Mouse (Mus musculus) hindbrain, embryonic 16.5 days (tissue): ENCODE data around the gene Coro2b. TPM values are rescaled to one million over a fixed set of nuclear protein-coding genes. Genes with fewer than 3 reads are reported as not detected.

Experiments
- ATAC-seq: fragments of 200-750 bp; cut with Nextera tagmentation; 2 replicates; pipeline ENCODE4 v1.8.0; 2017; ENCODE audit warnings: moderate TSS enrichment, moderate library complexity
- H3K27ac ChIP-seq: fragments of 300-500 bp; sonication (generic); 2 replicates; pipeline ENCODE4 v1.5.1; 2014; ENCODE audit warnings: low read depth, mild to moderate bottlenecking, control low read depth, low read length, moderate library complexity
- H3K27me3 ChIP-seq: fragments of 300-500 bp; sonication (generic); replicated peaks from 2 replicates; pipeline ENCODE4 v1.6.1; 2014; ENCODE audit warnings: low read length; ENCODE audit not compliant: control insufficient read depth, insufficient read depth
- H3K36me3 ChIP-seq: fragments of 300-500 bp; sonication (generic); 2 replicates; pipeline ENCODE4 v1.6.1; 2014; ENCODE audit warnings: mild to moderate bottlenecking, low read length, moderate library complexity, mixed read lengths; ENCODE audit not compliant: control insufficient read depth, insufficient read depth
- H3K4me1 ChIP-seq: fragments of 300-500 bp; sonication (generic); 2 replicates; pipeline ENCODE4 v1.6.1; 2014; ENCODE audit warnings: low read depth, low read length; ENCODE audit not compliant: control insufficient read depth, insufficient read depth
- H3K4me2 ChIP-seq: fragments of 300-500 bp; sonication (generic); 2 replicates; pipeline ENCODE4 v1.6.1; 2014; ENCODE audit warnings: mild to moderate bottlenecking, low read length, control low read depth, moderate library complexity
- H3K4me3 ChIP-seq: fragments of 300-500 bp; sonication (generic); 2 replicates; pipeline ENCODE4 v1.5.1; 2014; ENCODE audit warnings: mild to moderate bottlenecking, low read length, control low read depth, moderate library complexity
- H3K9ac ChIP-seq: fragments of 300-500 bp; sonication (generic); 2 replicates; pipeline ENCODE4 v1.6.1; 2014; ENCODE audit warnings: low read depth, mild to moderate bottlenecking, control low read depth, low read length, moderate library complexity
- H3K9me3 ChIP-seq: fragments of 300-500 bp; sonication (generic); 2 replicates; pipeline ENCODE4 v1.6.1; 2014; ENCODE audit warnings: mild to moderate bottlenecking, low read length, moderate library complexity; ENCODE audit not compliant: control insufficient read depth
- WGBS: fragments of 180-500 bp; shearing (Covaris S2); extraction: QIAGEN DNeasy Blood & Tissue Kit; methylation state at CpG from one replicate; pipeline ENCODE4 v1.1.7; 2014; 5-methylcytosine and 5-hydroxymethylcytosine counted together
- polyA plus RNA-seq: library from polyadenylated mRNA; unstranded; fragments of >200 nt; fragmentation: Nextera tagmentation; extraction: Ambion mirVana; gene quantifications from 2 replicates; pipeline ENCODE4 v1.2.1, GENCODE M21; 2015

Gene Coro2b
- polyA plus RNA-seq, 1 experiment from 2014 or later, result 37.5 TPM

GRCm38 (mm10) chr9:62421027-62421426 lies 115.8 kb downstream of the Coro2b start:
- Histone ChIP-seq H3K27ac (no peak overlapping the region), H3K27me3 (no peaks in the 10 kb centered on the region), H3K9me3 (no peaks in the 10 kb centered on the region), H3K4me1 (peaks cover 8% of the 10 kb centered on the region), H3K9ac (peak overlapping the region; percentile 31), H3K4me2 (peak overlapping the region; percentile 25), H3K4me3 (no peak overlapping the region), H3K36me3 (peaks cover 18% of the 10 kb centered on the region)
- 12% methylated on average over 13 of the region's 13 CpGs for WGBS
- ATAC-seq, result peak; percentile 46; the same call in 1 of the 2 replicates

- Histone ChIP-seq H3K9me3 (no peaks in the 10 kb centered on the region), H3K4me2 (no peak overlapping the region), H3K27me3 (no peaks in the 10 kb centered on the region), H3K27ac (no peak overlapping the region), H3K36me3 (peaks cover 13% of the 10 kb centered on the region; the same call in 1 of the 2 replicates), H3K4me1 (peaks cover 8% of the 10 kb centered on the region), H3K9ac (no peak overlapping the region), H3K4me3 (no peak overlapping the region)
- ATAC-seq, result no peak
- 40% methylated on average over 10 of the region's 10 CpGs for WGBS
These were observed 116.5 kb downstream of the Coro2b start for GRCm38 (mm10) chr9:62420261-62420917.

GRCm38 (mm10) chr9:62418742-62419141 lies 118.1 kb downstream of the Coro2b start:
- 68% methylated on average over 5 of the region's 5 CpGs for WGBS
- Histone ChIP-seq H3K9me3 (no peaks in the 10 kb centered on the region), H3K4me3 (no peak overlapping the region), H3K36me3 (0 out of 2 replicates have a peak, but pooled peaks cover 6% of the 10 kb centered on the region), H3K27ac (no peak overlapping the region), H3K4me1 (peaks cover 14% of the 10 kb centered on the region), H3K27me3 (no peaks in the 10 kb centered on the region), H3K4me2 (no peak overlapping the region), H3K9ac (no peak overlapping the region)
- no peak for ATAC-seq

- WGBS, result 82% methylated on average over 5 of the region's 5 CpGs
- ATAC-seq, result no peak
- Histone ChIP-seq H3K9me3 (no peaks in the 10 kb centered on the region; the same call in 1 of the 2 replicates), H3K4me2 (no peak overlapping the region), H3K4me3 (no peak overlapping the region), H3K9ac (no peak overlapping the region), H3K27ac (no peak overlapping the region), H3K4me1 (no peaks in the 10 kb centered on the region), H3K36me3 (no peaks in the 10 kb centered on the region), H3K27me3 (no peaks in the 10 kb centered on the region)
These were observed 129.3 kb downstream of the Coro2b start for GRCm38 (mm10) chr9:62407357-62408146.

- H3K4me3 ChIP-seq, result no peak overlapping the region
- ATAC-seq, result no peak
- H3K27ac ChIP-seq, result no peak overlapping the region
- H3K4me2 ChIP-seq, result no peak overlapping the region
- 89% methylated on average over 7 of the region's 7 CpGs for WGBS
- H3K4me1 ChIP-seq, result no peaks in the 10 kb centered on the region
- H3K9me3 ChIP-seq, result no peaks in the 10 kb centered on the region; the same call in 1 of the 2 replicates
- H3K27me3 ChIP-seq, result no peaks in the 10 kb centered on the region
- H3K36me3 ChIP-seq, result no peaks in the 10 kb centered on the region
- H3K9ac ChIP-seq, result no peak overlapping the region
These were observed 130.3 kb downstream of the Coro2b start for GRCm38 (mm10) chr9:62406423-62407013.

- Histone ChIP-seq H3K9ac (no peak overlapping the region), H3K36me3 (no peaks in the 10 kb centered on the region), H3K27ac (no peak overlapping the region), H3K4me2 (no peak overlapping the region), H3K9me3 (no peaks in the 10 kb centered on the region; the same call in 1 of the 2 replicates), H3K4me1 (no peaks in the 10 kb centered on the region), H3K27me3 (no peaks in the 10 kb centered on the region), H3K4me3 (no peak overlapping the region)
- ATAC-seq, result no peak
- 89% methylated on average over 1 of the region's 1 CpGs for WGBS
These were observed 135.3 kb downstream of the Coro2b start for GRCm38 (mm10) chr9:62401589-62401988.

GRCm38 (mm10) chr9:62400531-62401170 lies 136.2 kb downstream of the Coro2b start:
- no peaks in the 10 kb centered on the region for H3K27me3 ChIP-seq
- no peaks in the 10 kb centered on the region for H3K4me1 ChIP-seq
- H3K27ac ChIP-seq, result no peak overlapping the region
- ATAC-seq, result no peak
- no peaks in the 10 kb centered on the region for H3K36me3 ChIP-seq
- H3K4me3 ChIP-seq, result no peak overlapping the region
- 67% methylated on average over 11 of the region's 11 CpGs for WGBS
- no peaks in the 10 kb centered on the region; the same call in 1 of the 2 replicates for H3K9me3 ChIP-seq
- H3K9ac ChIP-seq, result no peak overlapping the region
- H3K4me2 ChIP-seq, result no peak overlapping the region

GRCm38 (mm10) chr9:62394163-62394562 lies 142.7 kb downstream of the Coro2b start:
- H3K27me3 ChIP-seq, result no peaks in the 10 kb centered on the region
- no peaks in the 10 kb centered on the region for H3K36me3 ChIP-seq
- no peak overlapping the region for H3K4me2 ChIP-seq
- no peak overlapping the region for H3K9ac ChIP-seq
- no peaks in the 10 kb centered on the region for H3K9me3 ChIP-seq
- no peak overlapping the region for H3K4me3 ChIP-seq
- 56% methylated on average over 2 of the region's 2 CpGs for WGBS
- no peak for ATAC-seq
- H3K4me1 ChIP-seq, result no peaks in the 10 kb centered on the region
- no peak overlapping the region for H3K27ac ChIP-seq

GRCm38 (mm10) chr9:62393531-62393930 lies 143.3 kb downstream of the Coro2b start:
- Histone ChIP-seq H3K27ac (no peak overlapping the region), H3K9me3 (no peaks in the 10 kb centered on the region), H3K36me3 (no peaks in the 10 kb centered on the region), H3K27me3 (no peaks in the 10 kb centered on the region), H3K4me1 (no peaks in the 10 kb centered on the region), H3K4me2 (no peak overlapping the region), H3K4me3 (no peak overlapping the region), H3K9ac (no peak overlapping the region)
- ATAC-seq, result no peak
- 72% methylated on average over 2 of the region's 2 CpGs for WGBS
